Mouse (Mus musculus): ENCODE data around the gene Dnaic1.
"Not testable (repeated sequence)": the region's sequence is repeated elsewhere in the genome, so short reads cannot be mapped to it uniquely, and the experiment has no call there.

GRCm38 (mm10) chr4:41683303-41683702 lies 113.7 kb downstream of the Dnaic1 start:
- TF ChIP-seq GABPA (IDR thresholded peaks at IDR 0.05; ENCODE audit: insufficient replicate concordance, low read depth, low read length); POLR2AphosphoS2 (IDR thresholded peaks at IDR 0.05; ENCODE audit: low read depth, low read length); ELF1 (IDR thresholded peaks at IDR 0.05; ENCODE audit: low read depth, low read length); CTCF (conservative IDR thresholded peaks at IDR 0.05 in 1 of 2, IDR thresholded peaks at IDR 0.05 in 1 of 2; ENCODE audit: low read depth in 2 of 2, low read length in 2 of 2): not testable (repeated sequence)

Measured in CH12.LX (cell line).